Mouse (Mus musculus): ENCODE measurements around the gene Ctsh.
A peak's percentile ranks its signal among the peaks of the same experiment; 100 is the strongest.

GRCm38 (mm10) chr9:90100760-90101159, 46.8 kb downstream of the Ctsh start:
- TF ChIP-seq CTCF (IDR thresholded peaks at IDR 0.05; ENCODE audit: low read depth): peak; percentile 68
- TF ChIP-seq EP300 (IDR thresholded peaks at IDR 0.05; ENCODE audit: low read depth): no peak

Data from liver, embryonic 14.5 days (tissue).